Mouse (Mus musculus) C2C12 (cell line): ENCODE data around the gene Mapk8.

Experiments
- CTCF ChIP-seq: IDR thresholded peaks from one replicate; pipeline ENCODE4 v1.5.1; 2011; ENCODE audit not compliant: control insufficient read depth, insufficient read depth, insufficient read length
- MAX ChIP-seq: IDR thresholded peaks from one replicate; pipeline ENCODE4 v1.6.1; 2011; ENCODE audit warnings: mild to moderate bottlenecking, control low read depth
- USF1 ChIP-seq: IDR thresholded peaks from one replicate; pipeline ENCODE4 v1.6.1; 2011; ENCODE audit warnings: low read depth, mild to moderate bottlenecking, control low read depth, moderate library complexity

- TF ChIP-seq MAX, result no peak
- TF ChIP-seq CTCF, result no peak
- TF ChIP-seq USF1, result no peak
These were observed 48.7 kb downstream of the Mapk8 start for GRCm38 (mm10) chr14:33398065-33398860.
